Mouse (Mus musculus) adrenal gland (tissue): ENCODE data around the gene Nisch.

Experiments used
- intact Hi-C: fragments of 180-260 bp; cut with DNase I; formaldehyde crosslinking; loops from one replicate; pipeline ENCODE4 v1.15.1; 2025

The Nisch gene

GRCm38 (mm10) chr14:31165458-31165857 lies 51.3 kb downstream of the Nisch start:
- intact Hi-C loops: no loop called here

- intact Hi-C loops: no loop called here
Measured at GRCm38 (mm10) chr14:31165010-31165409, 51.7 kb downstream of the Nisch start.

GRCm38 (mm10) chr14:31164067-31164466 lies 52.7 kb downstream of the Nisch start:
- intact Hi-C loops: no loop called here

GRCm38 (mm10) chr14:31161638-31162037 lies 55.1 kb downstream of the Nisch start:
- intact Hi-C loops: no loop called here

GRCm38 (mm10) chr14:31161191-31161590 lies 55.6 kb downstream of the Nisch start:
- intact Hi-C loops: no loop called here

GRCm38 (mm10) chr14:31160196-31161150 lies 56.3 kb downstream of the Nisch start:
- intact Hi-C loops: no loop called here

GRCm38 (mm10) chr14:31145694-31146093 lies 71.1 kb downstream of the Nisch start:
- intact Hi-C loops: no loop called here

GRCm38 (mm10) chr14:31141011-31141410 lies 75.7 kb downstream of the Nisch start:
- intact Hi-C loops: no loop called here

- intact Hi-C loops: no loop called here
Measured at GRCm38 (mm10) chr14:31140141-31140540, 76.6 kb downstream of the Nisch start.

- intact Hi-C loops: no loop called here
Measured at GRCm38 (mm10) chr14:31139666-31140065, 77.1 kb downstream of the Nisch start.

GRCm38 (mm10) chr14:31138897-31139429 lies 77.8 kb downstream of the Nisch start:
- intact Hi-C loops: no loop called here

GRCm38 (mm10) chr14:31138219-31138896 lies 78.4 kb downstream of the Nisch start:
- intact Hi-C loops: no loop called here

- intact Hi-C loops: no loop called here
Measured at GRCm38 (mm10) chr14:31137791-31138190, 79.0 kb downstream of the Nisch start.

GRCm38 (mm10) chr14:31137281-31137595 lies 79.5 kb downstream of the Nisch start:
- intact Hi-C loops: no loop called here

GRCm38 (mm10) chr14:31136411-31137280 lies 80.1 kb downstream of the Nisch start:
- intact Hi-C loops: no loop called here

GRCm38 (mm10) chr14:31135495-31136410 lies 81.0 kb downstream of the Nisch start:
- intact Hi-C loops: no loop called here

- intact Hi-C loops: loop anchor here (5.0 kb wide), 1 partner anchor 48 kb away; no protein-coding TSS in a partner anchor
Measured at GRCm38 (mm10) chr14:31134015-31135000, 82.4 kb downstream of the Nisch start.

GRCm38 (mm10) chr14:31133023-31133665 lies 83.6 kb downstream of the Nisch start:
- intact Hi-C loops: loop anchor here (5.0 kb wide), 1 partner anchor 49 kb away; no protein-coding TSS in a partner anchor
